Mouse (Mus musculus): Measurements from ENCODE around the gene G2e3.

Gene G2e3

DNA sequence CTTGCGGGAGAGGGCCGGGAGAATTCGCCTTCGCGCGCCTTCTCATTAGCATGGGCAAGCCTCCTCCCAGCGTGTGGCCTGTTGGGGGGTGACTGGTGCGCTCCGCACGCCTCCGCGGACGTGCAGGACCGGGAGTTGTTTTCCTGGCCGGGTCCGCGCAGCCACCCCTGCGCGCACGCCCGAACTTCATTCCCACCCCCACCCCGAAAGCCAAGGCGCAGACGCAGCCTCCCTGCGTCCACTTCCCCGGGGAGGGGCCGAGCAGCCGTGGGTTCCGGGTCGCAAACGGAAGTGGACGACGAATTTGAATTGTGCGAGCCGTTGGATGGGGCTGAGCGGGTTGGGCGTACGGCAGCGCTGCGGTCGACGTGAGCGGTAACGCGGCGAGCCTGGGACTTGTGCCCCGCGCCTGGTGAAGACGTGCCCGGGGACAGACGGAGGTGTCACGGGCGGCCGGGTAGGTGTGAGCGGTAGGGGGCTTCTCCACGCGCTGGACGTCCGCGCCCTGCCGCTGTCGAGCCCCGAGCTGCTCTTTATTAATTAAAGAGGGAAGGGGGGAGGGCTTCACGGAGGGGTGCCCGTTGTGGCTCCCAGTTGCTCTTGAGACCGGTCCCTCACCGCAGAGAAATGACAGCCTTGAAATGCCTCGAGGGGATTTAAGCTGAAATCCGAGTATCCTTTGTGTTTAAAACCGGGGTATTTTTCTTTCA, at the start of gene G2e3:
Gene G2e3 (plus strand): TSS at position 74 of the 710 bp plus-strand sequence.
- DNase-seq (ENCODE audit: low spot score in 2 of 2): peak; percentile 67 to 69

DNA sequence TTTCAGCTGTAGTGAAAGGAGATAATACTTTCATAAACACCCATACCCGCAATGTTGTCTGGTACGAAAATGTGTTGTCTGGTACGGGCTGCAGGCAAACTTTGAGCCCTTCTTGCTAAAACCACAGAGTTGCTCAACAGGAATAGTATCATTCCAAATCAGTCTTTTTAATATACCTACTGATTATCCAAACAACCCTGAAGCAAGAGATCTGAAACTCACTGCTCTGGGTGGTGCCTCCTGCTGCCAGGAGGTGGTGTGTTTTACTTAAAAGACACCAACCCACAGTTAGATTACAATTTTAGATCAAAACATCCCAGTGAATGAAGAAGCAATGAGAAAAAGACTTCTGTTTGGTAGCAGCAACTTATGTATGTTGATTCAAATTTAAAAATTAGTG, 24.3 kb upstream of the G2e3 start:
- no peak for DNase-seq (ENCODE audit: low spot score in 2 of 2)

DNA sequence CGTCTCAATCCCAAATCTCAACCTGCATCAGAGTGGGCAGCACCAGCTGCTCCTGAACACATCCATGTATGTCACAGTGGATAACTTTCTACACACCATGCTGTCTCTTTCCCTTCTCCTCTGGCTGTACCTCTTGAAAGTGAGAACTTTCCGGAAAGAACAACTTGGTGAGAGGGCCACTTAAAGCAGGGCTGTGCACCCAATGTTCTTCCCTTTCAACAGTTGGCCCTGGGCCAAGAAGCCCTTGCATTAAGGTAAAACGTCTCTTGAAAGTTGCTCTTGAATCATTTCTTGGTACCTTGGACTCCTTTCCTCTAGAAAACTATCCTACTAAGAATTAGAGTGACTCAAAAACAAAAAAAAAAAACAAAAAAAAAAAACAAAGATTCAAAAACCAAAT, 21.0 kb upstream of the G2e3 start:
- DNase-seq (ENCODE audit: low spot score in 2 of 2): no peak

DNA sequence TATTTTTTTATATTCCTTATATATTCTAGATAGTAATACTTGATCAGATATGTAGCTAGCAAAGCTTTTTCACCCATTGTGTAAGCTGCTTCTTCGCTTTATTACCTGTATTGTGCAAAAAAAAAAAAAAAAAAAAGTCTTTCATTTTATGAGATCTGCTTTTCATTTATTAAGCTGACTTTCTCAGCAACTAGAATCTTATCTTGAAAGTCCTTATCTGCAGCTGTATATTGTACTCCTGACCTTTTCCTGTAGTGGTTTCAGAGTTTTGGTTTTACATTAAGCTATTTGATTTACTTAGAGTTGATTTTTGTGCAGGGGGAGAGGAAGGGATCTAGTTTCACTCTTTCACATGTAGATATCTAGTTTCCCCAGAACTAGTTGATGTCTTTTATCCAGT, 10.8 kb upstream of the G2e3 start:
- no peak for DNase-seq (ENCODE audit: low spot score in 2 of 2)

DNA sequence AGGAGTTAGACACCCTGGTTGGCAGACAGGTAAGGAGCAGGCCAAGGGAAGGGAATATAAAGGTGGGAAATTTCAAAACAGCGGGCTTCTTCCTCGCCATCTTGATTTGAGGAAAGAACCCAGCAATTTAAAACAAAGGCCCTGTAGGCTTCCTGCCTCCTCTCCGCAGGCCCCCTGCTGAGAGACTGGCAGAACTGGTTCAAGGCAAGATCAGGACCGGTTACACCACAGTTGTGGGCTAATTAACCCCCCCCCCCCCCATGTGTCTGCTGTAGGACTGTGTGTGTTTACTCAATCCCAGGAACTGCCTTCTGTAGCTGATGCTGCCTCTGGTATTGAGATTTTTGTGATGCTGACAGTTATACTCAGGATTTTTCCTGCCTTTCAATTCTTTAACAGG, 1.7 kb upstream of the G2e3 start:
- DNase-seq (ENCODE audit: low spot score in 2 of 2): no peak

DNA sequence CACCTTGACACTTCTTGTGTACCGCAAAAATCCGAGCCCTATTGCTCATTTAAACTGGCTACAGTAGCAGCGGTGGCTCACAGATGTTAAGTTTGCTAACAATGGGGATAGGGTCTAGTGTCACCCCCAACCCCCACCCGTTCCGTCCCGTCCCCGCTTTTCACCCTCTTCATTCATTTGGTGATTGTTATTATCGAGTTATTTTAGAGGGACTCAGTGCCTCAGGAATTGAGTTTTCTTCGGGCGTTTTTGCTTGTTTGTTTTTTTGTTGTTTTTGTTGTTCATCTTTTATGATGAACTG, 787 bp downstream of the G2e3 start:
- DNase-seq (ENCODE audit: low spot score in 2 of 2): no peak

DNA sequence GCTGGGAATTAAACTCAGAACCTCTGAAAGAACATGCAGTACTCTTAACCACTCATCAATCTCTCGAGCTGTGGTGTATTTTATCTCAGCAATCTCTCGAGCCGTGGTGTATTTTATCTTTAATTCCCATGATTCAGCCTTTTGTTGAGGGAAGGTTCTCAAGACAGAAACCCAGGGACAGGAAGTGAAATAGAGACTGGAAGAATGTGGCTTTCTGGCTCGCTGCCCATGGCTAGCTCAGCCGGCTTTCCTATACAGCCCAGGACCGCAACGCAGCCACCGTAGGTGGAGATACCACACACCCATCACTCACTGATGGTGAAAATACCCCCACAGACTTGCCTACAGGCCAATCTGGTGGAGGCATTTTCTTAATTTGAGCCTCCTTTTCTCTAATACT, 7.4 kb downstream of the G2e3 start:
- DNase-seq (ENCODE audit: low spot score in 2 of 2): no peak

DNA sequence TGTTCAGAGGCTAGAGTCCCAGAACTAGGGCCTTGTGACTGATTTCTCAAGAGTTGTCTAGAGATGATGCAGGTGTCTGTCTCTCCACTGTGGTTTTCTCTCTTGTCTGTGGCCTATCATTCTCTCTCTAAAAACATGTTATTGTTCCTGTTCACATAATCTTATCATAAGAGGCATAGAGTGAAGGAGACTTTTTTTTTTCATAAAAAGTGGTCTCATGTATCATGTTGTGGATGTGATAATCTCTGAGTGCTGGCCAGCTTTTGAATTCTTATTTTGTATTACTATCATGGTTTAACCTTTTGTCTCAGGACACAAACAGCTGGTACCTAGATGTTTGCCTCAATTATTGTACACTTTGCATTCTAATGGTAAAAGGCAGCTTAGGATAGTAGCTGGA, 13.4 kb downstream of the G2e3 start:
- no peak for DNase-seq (ENCODE audit: low spot score in 2 of 2)

DNA sequence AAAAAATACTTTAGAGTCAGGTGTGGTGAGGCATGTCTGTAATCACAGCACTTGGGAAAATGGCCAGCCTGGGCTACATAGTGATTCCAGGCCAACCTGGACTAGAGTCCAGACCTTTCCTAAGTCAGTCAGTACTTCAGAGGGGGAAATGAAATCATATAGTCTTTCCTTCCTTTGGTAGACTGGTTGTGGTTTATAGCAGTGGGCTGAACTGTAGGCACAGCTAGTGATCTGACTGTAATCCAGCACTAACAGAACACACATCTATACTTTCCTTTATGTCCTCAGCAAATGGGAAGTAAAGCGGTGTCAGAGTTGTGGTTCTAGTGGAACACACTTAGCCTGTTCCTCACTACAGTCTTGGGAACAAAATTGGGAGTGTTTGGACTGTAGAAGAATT, 15.0 kb downstream of the G2e3 start:
- no peak for DNase-seq (ENCODE audit: low spot score in 2 of 2)

DNA sequence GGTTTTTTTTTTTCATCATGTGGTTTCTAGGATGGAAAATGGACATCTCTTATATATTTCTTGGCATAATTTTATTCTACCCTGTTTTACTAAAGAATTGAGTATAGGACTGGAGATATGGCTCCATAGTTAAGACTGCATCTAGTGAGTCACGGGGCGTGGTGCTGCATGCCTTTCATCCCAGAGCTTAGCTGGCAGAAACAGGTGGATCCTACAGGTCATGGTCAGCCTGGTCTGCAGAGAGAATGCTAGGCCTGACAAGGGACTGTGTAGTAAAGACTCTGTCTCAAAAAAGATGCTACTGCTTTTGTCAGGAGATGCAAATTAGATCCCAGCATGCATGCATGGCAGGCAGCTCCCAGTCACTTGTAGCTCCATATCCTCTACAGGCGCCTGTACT, 20.6 kb downstream of the G2e3 start:
- DNase-seq (ENCODE audit: low spot score in 2 of 2): no peak

DNA sequence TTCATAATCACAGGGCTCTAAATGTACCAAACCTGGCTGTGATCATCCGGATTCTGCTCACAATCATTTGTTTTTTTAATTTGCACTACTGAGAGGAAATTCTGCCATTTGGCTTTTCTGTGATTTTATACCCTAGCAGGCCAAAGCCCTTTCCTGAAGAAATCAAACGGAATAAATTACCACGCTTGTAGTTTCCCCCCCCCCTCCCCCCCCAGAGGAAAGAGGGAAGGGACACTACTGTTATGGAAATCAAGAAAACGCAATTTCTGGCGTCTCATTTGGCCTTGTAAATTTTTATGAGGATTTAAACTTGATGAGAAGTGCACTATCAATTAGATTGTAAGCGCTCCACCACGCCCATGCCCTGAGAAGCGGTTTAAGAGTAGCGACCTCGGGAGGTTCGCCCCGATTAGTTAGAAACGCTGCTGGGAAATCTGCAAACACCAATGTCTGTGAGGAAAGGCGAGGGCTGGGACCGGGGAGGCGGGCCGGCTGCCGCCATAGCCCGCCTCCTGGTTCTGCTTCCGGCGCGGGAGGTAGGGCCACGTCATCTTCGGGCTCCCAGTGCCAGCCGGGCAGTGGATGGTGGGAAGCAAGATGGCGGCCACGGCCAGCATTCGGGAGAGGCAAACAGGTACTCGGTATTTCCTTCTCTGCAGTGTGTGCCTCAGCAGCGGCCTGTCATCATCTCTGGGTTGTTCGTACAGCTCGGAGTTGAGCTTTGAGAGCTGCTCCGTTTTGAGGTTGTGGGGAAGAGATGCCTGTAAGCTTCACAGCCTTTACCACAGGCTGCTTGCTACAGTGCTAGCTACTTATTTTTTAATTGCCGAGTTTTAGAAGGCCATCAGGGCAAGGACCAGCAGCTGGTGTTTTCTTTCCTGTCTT, 29.4 kb downstream of the G2e3 start, which contains the start of gene Scfd1:
Gene Scfd1 (plus strand): TSS at position 508 of the 885 bp plus-strand sequence.
- DNase-seq (ENCODE audit: low spot score in 2 of 2): peak; percentile 86 to 90

DNA sequence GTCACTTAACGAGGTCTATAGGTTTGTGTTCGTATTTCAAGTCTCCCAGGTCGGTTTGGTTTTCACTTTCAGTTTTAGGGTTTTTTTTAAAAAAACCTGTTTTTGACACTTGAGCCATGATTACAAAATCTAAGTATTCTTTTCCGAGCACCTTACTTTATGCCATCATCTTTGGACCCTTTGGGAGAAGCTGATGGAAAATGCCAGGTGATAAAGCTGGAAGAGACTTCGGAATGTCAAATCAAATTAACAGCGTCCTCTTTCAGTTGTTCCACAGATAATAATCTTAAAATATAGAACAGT, 30.0 kb downstream of the G2e3 start:
- DNase-seq (ENCODE audit: low spot score in 2 of 2): no peak

DNA sequence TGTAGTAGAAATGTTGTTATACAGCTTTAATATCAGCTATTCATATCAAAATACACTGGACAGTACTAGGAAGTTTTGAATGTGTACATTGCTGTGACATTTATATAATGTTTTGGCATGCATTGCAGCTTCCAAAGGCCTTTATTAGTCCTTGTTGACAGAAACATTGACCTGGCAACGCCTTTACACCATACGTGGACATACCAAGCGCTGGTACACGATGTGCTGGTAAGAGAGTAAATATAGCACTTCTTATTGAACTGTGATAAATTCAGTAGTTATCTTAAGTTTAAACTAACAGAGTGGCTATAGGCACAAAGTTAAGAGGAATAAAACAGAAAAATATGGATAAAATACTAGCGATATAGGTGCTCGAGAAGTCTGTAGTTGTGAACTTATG, 52.0 kb downstream of the G2e3 start:
- no peak for DNase-seq (ENCODE audit: low spot score in 2 of 2)

DNA sequence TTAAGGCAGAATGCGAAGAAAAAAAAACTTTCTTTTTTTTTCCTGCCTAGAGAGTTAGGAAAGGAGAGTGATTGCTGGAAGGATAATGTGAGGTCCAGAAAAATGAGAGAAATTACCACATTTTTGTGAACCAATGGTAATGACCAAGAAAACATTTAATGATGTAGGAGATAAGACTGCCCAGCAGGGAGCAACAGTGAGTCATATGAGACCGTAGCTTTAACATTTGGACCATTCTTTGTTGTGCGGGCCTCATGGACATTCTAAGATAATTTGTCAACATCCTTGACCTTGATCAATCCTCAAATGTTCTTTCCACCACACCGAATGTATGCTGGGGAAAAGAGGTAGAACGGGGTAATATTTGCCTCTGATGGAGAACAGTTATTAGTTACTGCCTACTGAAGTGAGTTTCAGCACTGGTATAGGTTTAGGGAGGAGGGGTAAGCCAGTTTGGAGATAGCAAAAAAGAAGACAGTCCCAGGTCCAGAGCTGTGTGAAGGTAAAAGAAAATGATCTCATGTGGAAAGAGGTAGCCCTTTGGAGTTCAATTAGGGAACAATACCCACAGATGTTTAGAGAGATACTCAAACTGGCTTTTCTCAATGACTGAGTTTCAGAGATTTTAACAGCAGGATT, 54.3 kb downstream of the G2e3 start:
- no peak for DNase-seq (ENCODE audit: low spot score in 2 of 2)

DNA sequence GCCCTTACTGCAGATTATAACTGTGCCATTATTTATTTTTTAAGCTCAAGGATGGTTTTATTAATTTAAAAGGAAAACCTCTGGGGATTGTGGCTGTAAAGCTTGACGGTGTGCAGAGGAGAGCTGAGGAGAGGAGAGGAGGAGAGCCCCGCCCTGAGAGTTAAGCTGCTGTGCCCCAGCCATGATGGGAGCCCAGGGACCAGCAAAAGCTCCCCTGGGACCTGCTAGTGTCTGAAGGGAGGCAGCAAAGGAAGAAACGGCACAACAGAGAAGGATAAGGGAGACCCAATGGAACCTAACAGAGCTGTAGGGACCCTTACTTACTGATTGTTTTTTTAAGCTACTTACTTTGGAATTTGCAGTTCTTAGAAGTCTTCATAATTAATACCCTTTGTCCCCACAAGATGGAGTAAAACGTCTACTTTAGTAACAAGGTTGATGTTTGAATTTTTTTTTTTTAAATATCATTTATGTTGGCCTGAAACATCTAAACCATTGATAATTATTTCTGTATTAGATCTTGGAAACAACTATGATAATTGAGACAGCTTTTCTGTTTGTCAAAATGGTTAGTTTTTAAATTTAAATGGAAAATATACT, 56.2 kb downstream of the G2e3 start:
- DNase-seq (ENCODE audit: low spot score in 2 of 2): no peak

DNA sequence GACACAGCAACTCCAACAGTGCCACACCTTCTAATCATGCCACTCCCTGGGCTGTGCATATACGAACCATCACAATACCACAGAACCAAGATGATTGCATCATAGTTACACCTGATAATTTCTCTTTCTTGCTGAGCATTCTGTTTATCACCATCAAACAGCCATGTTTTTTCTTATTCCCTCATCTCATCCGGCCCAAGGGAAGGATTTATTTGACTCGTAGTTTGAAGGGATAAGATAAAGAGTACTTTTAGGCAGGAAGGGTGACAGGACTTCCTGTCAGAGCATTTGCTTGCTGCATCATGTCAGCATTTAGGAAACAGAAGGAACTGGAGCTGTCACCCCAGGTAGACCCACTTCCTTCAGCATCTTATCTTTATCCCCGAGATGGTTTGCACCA, 63.5 kb downstream of the G2e3 start:
- DNase-seq (ENCODE audit: low spot score in 2 of 2): no peak

Measured in natural killer cell, adult 2 months (primary cell).